Mouse (Mus musculus): ENCODE measurements around the gene Olfr645. TPM values are rescaled to one million over a fixed set of nuclear protein-coding genes. Genes with fewer than 3 reads are reported as not detected.

The Olfr645 gene
- not detected in 2 replicates for polyA plus RNA-seq (2012; ENCODE audit: insufficient read depth, insufficient read length, missing spikeins)

- no peaks in the 10 kb centered on the region for H3K4me1 ChIP-seq (ENCODE audit: control insufficient read depth, insufficient read depth, low read length)
- no peak within 1 kb of the TSS for H3K27ac ChIP-seq (ENCODE audit: insufficient read depth, low read depth, low read length)
- H3K4me3 ChIP-seq (ENCODE audit: insufficient read depth, low read length): no peak within 1 kb of the TSS
- TF ChIP-seq CTCF (IDR thresholded peaks at IDR 0.05; ENCODE audit: low read depth, low read length) (no peak), POLR2A (IDR thresholded peaks at IDR 0.05; ENCODE audit: borderline replicate concordance, low read depth, low read length) (no peak)
Observed at GRCm38 (mm10) chr7:104085365-104085764, at the start of gene Olfr645. Olfr645 (minus strand) TSS chr7:104085465.

- Histone ChIP-seq H3K4me1 (ENCODE audit: control insufficient read depth, insufficient read depth, low read length) (no peaks in the 10 kb centered on the region), H3K4me3 (ENCODE audit: insufficient read depth, low read length) (no peak within 1 kb of the TSS), H3K27ac (ENCODE audit: insufficient read depth, low read depth, low read length) (no peak within 1 kb of the TSS)
- TF ChIP-seq POLR2A (IDR thresholded peaks at IDR 0.05; ENCODE audit: borderline replicate concordance, low read depth, low read length) (no peak), CTCF (IDR thresholded peaks at IDR 0.05; ENCODE audit: low read depth, low read length) (no peak)
Observed at GRCm38 (mm10) chr7:104129726-104130125, 44.5 kb upstream of the Olfr645 start, which contains the start of gene Ubqln5. Ubqln5 (minus strand) TSS chr7:104129826.

GRCm38 (mm10) chr7:104104757-104104972, 19.4 kb upstream of the Olfr645 start, which contains the start of gene Olfr646:
Olfr646 (plus strand) TSS chr7:104104873.
- H3K4me3 ChIP-seq (ENCODE audit: insufficient read depth, low read length): no peak within 1 kb of the TSS
- H3K27ac ChIP-seq (ENCODE audit: insufficient read depth, low read depth, low read length): no peak within 1 kb of the TSS

GRCm38 (mm10) chr7:104103913-104104756, 18.9 kb upstream of the Olfr645 start:
- Histone ChIP-seq H3K4me3 (ENCODE audit: insufficient read depth, low read length) (no peak overlapping the region), H3K27ac (ENCODE audit: insufficient read depth, low read depth, low read length) (no peak overlapping the region), H3K4me1 (ENCODE audit: control insufficient read depth, insufficient read depth, low read length) (no peaks in the 10 kb centered on the region)
- TF ChIP-seq POLR2A (IDR thresholded peaks at IDR 0.05; ENCODE audit: borderline replicate concordance, low read depth, low read length): no peak
- TF ChIP-seq CTCF (IDR thresholded peaks at IDR 0.05; ENCODE audit: low read depth, low read length): no peak

More at GRCm38 (mm10) chr7:104104757-104104972, 19.4 kb upstream of the Olfr645 start, which contains the start of gene Olfr646:
- no peak for TF ChIP-seq POLR2A (IDR thresholded peaks at IDR 0.05; ENCODE audit: borderline replicate concordance, low read depth, low read length)
- TF ChIP-seq CTCF (IDR thresholded peaks at IDR 0.05; ENCODE audit: low read depth, low read length): no peak
- no peaks in the 10 kb centered on the region for H3K4me1 ChIP-seq (ENCODE audit: control insufficient read depth, insufficient read depth, low read length)

- no peaks in the 10 kb centered on the region for H3K4me1 ChIP-seq (ENCODE audit: control insufficient read depth, insufficient read depth, low read length)
- H3K4me3 ChIP-seq (ENCODE audit: insufficient read depth, low read length): no peak within 1 kb of the TSS
- no peak for TF ChIP-seq CTCF (IDR thresholded peaks at IDR 0.05; ENCODE audit: low read depth, low read length)
- no peak for TF ChIP-seq POLR2A (IDR thresholded peaks at IDR 0.05; ENCODE audit: borderline replicate concordance, low read depth, low read length)
- H3K27ac ChIP-seq (ENCODE audit: insufficient read depth, low read depth, low read length): no peak within 1 kb of the TSS
Observed at GRCm38 (mm10) chr7:104071769-104072168, 13.5 kb downstream of the Olfr645 start, which contains the start of gene Olfr644. Olfr644 (minus strand) TSS chr7:104071869.

GRCm38 (mm10) chr7:104061345-104061744, 23.9 kb downstream of the Olfr645 start, which contains the start of gene 4930516K23Rik:
4930516K23Rik (minus strand) TSS chr7:104061445.
- Histone ChIP-seq H3K27ac (ENCODE audit: insufficient read depth, low read depth, low read length) (no peak within 1 kb of the TSS), H3K4me1 (ENCODE audit: control insufficient read depth, insufficient read depth, low read length) (no peaks in the 10 kb centered on the region), H3K4me3 (ENCODE audit: insufficient read depth, low read length) (no peak within 1 kb of the TSS)
- TF ChIP-seq POLR2A (IDR thresholded peaks at IDR 0.05; ENCODE audit: borderline replicate concordance, low read depth, low read length): no peak
- no peak for TF ChIP-seq CTCF (IDR thresholded peaks at IDR 0.05; ENCODE audit: low read depth, low read length)

- Histone ChIP-seq H3K4me1 (ENCODE audit: control insufficient read depth, insufficient read depth, low read length) (no peaks in the 10 kb centered on the region), H3K4me3 (ENCODE audit: insufficient read depth, low read length) (no peak overlapping the region), H3K27ac (ENCODE audit: insufficient read depth, low read depth, low read length) (no peak overlapping the region)
- TF ChIP-seq CTCF (IDR thresholded peaks at IDR 0.05; ENCODE audit: low read depth, low read length): no peak
- no peak for TF ChIP-seq POLR2A (IDR thresholded peaks at IDR 0.05; ENCODE audit: borderline replicate concordance, low read depth, low read length)
Observed at GRCm38 (mm10) chr7:104059215-104059614, 26.1 kb downstream of the Olfr645 start.

GRCm38 (mm10) chr7:104052566-104052965, 32.7 kb downstream of the Olfr645 start, which contains the start of gene Olfr642:
Olfr642 (minus strand) TSS chr7:104052666.
- H3K4me3 ChIP-seq (ENCODE audit: insufficient read depth, low read length): no peak within 1 kb of the TSS
- TF ChIP-seq CTCF (IDR thresholded peaks at IDR 0.05; ENCODE audit: low read depth, low read length) (no peak), POLR2A (IDR thresholded peaks at IDR 0.05; ENCODE audit: borderline replicate concordance, low read depth, low read length) (no peak)
- H3K27ac ChIP-seq (ENCODE audit: insufficient read depth, low read depth, low read length): no peak within 1 kb of the TSS
- H3K4me1 ChIP-seq (ENCODE audit: control insufficient read depth, insufficient read depth, low read length): no peaks in the 10 kb centered on the region

- no peak overlapping the region for H3K27ac ChIP-seq (ENCODE audit: insufficient read depth, low read depth, low read length)
- no peak for TF ChIP-seq POLR2A (IDR thresholded peaks at IDR 0.05; ENCODE audit: borderline replicate concordance, low read depth, low read length)
- no peak for TF ChIP-seq CTCF (IDR thresholded peaks at IDR 0.05; ENCODE audit: low read depth, low read length)
- H3K4me3 ChIP-seq (ENCODE audit: insufficient read depth, low read length): no peak overlapping the region
- no peaks in the 10 kb centered on the region for H3K4me1 ChIP-seq (ENCODE audit: control insufficient read depth, insufficient read depth, low read length)
Observed at GRCm38 (mm10) chr7:104050745-104051144, 34.5 kb downstream of the Olfr645 start.

GRCm38 (mm10) chr7:104035145-104035544, 50.1 kb downstream of the Olfr645 start, which contains the start of gene Olfr641:
Olfr641 (plus strand) TSS chr7:104035445.
- Histone ChIP-seq H3K27ac (ENCODE audit: insufficient read depth, low read depth, low read length) (no peak within 1 kb of the TSS), H3K4me3 (ENCODE audit: insufficient read depth, low read length) (no peak within 1 kb of the TSS), H3K4me1 (ENCODE audit: control insufficient read depth, insufficient read depth, low read length) (no peaks in the 10 kb centered on the region)
- TF ChIP-seq POLR2A (IDR thresholded peaks at IDR 0.05; ENCODE audit: borderline replicate concordance, low read depth, low read length): no peak
- no peak for TF ChIP-seq CTCF (IDR thresholded peaks at IDR 0.05; ENCODE audit: low read depth, low read length)

Other genes starting within 250 kb of the Olfr645 start
- gene Hbb-bh2, start 244.9 kb downstream of the Olfr645 start, polyA plus RNA-seq (2012; ENCODE audit: insufficient read depth, insufficient read length, missing spikeins): not detected in 2 replicates
- not detected in 2 replicates for gene Hbb-bh1, start 242.3 kb downstream of the Olfr645 start, polyA plus RNA-seq (2012; ENCODE audit: insufficient read depth, insufficient read length, missing spikeins)
- not detected in 2 replicates for gene Hbb-y, start 232.2 kb downstream of the Olfr645 start, polyA plus RNA-seq (2012; ENCODE audit: insufficient read depth, insufficient read length, missing spikeins)
- not detected in 2 replicates for gene Olfr66, start 199.2 kb downstream of the Olfr645 start, polyA plus RNA-seq (2012; ENCODE audit: insufficient read depth, insufficient read length, missing spikeins)
- gene Olfr64, start 191.0 kb downstream of the Olfr645 start, polyA plus RNA-seq (2012; ENCODE audit: insufficient read depth, insufficient read length, missing spikeins): not detected in 2 replicates
- not detected in 2 replicates for gene Olfr65, start 182.0 kb downstream of the Olfr645 start, polyA plus RNA-seq (2012; ENCODE audit: insufficient read depth, insufficient read length, missing spikeins)
- gene Olfr631, start 156.6 kb downstream of the Olfr645 start, polyA plus RNA-seq (2012; ENCODE audit: insufficient read depth, insufficient read length, missing spikeins): not detected in 2 replicates
- gene Olfr632, start 151.1 kb downstream of the Olfr645 start, polyA plus RNA-seq (2012; ENCODE audit: insufficient read depth, insufficient read length, missing spikeins): not detected in 2 replicates
- gene Olfr633, start 141.0 kb downstream of the Olfr645 start, polyA plus RNA-seq (2012; ENCODE audit: insufficient read depth, insufficient read length, missing spikeins): not detected in 2 replicates
- 0.13 TPM in 1 of 2 replicates, not detected in the other for gene Olfr635, start 114.3 kb downstream of the Olfr645 start, polyA plus RNA-seq (2012; ENCODE audit: insufficient read depth, insufficient read length, missing spikeins)
- gene Olfr638, start 86.7 kb downstream of the Olfr645 start, polyA plus RNA-seq (2012; ENCODE audit: insufficient read depth, insufficient read length, missing spikeins): not detected in 2 replicates
- 0.12 TPM in 1 of 2 replicates, not detected in the other for gene Olfr639, start 68.2 kb downstream of the Olfr645 start, polyA plus RNA-seq (2012; ENCODE audit: insufficient read depth, insufficient read length, missing spikeins)
- gene Olfr640, start 59.9 kb downstream of the Olfr645 start, polyA plus RNA-seq (2012; ENCODE audit: insufficient read depth, insufficient read length, missing spikeins): not detected in 2 replicates
- gene Olfr641, start 50.0 kb downstream of the Olfr645 start, polyA plus RNA-seq (2012; ENCODE audit: insufficient read depth, insufficient read length, missing spikeins): not detected in 2 replicates
- 0.17 TPM in 1 of 2 replicates, not detected in the other for gene Olfr642, start 32.8 kb downstream of the Olfr645 start, polyA plus RNA-seq (2012; ENCODE audit: insufficient read depth, insufficient read length, missing spikeins)
- not detected in 2 replicates for gene 4930516K23Rik, start 24.0 kb downstream of the Olfr645 start, polyA plus RNA-seq (2012; ENCODE audit: insufficient read depth, insufficient read length, missing spikeins)
- not detected in 2 replicates for gene Olfr644, start 13.6 kb downstream of the Olfr645 start, polyA plus RNA-seq (2012; ENCODE audit: insufficient read depth, insufficient read length, missing spikeins)
- gene Olfr646, start 19.4 kb upstream of the Olfr645 start, polyA plus RNA-seq (2012; ENCODE audit: insufficient read depth, insufficient read length, missing spikeins): not detected in 2 replicates
- gene Ubqln5, start 44.4 kb upstream of the Olfr645 start, polyA plus RNA-seq (2012; ENCODE audit: insufficient read depth, insufficient read length, missing spikeins): not detected in 2 replicates
- gene Olfr643, start 51.9 kb upstream of the Olfr645 start, polyA plus RNA-seq (2012; ENCODE audit: insufficient read depth, insufficient read length, missing spikeins): not detected in 2 replicates
- gene Ubqln3, start 57.8 kb upstream of the Olfr645 start, polyA plus RNA-seq (2012; ENCODE audit: insufficient read depth, insufficient read length, missing spikeins): not detected in 2 replicates
- gene Ubqlnl, start 65.1 kb upstream of the Olfr645 start, polyA plus RNA-seq (2012; ENCODE audit: insufficient read depth, insufficient read length, missing spikeins): not detected in 2 replicates
- not detected in 2 replicates for gene Olfm5, start 79.4 kb upstream of the Olfr645 start, polyA plus RNA-seq (2012; ENCODE audit: insufficient read depth, insufficient read length, missing spikeins)
- gene Olfr648, start 97.9 kb upstream of the Olfr645 start, polyA plus RNA-seq (2012; ENCODE audit: insufficient read depth, insufficient read length, missing spikeins): not detected in 2 replicates
- not detected in 2 replicates for gene Olfr649, start 110.5 kb upstream of the Olfr645 start, polyA plus RNA-seq (2012; ENCODE audit: insufficient read depth, insufficient read length, missing spikeins)
- 1.7 and 3.0 TPM in 2 replicates for gene Trim6, start 133.3 kb upstream of the Olfr645 start, polyA plus RNA-seq (2012; ENCODE audit: insufficient read depth, insufficient read length, missing spikeins)
- gene Trim34a, start 159.0 kb upstream of the Olfr645 start, polyA plus RNA-seq (2012; ENCODE audit: insufficient read depth, insufficient read length, missing spikeins): 50.1 and 53.9 TPM in 2 replicates
- gene Trim5, start 202.6 kb upstream of the Olfr645 start, polyA plus RNA-seq (2012; ENCODE audit: insufficient read depth, insufficient read length, missing spikeins): 14.9 and 15.9 TPM in 2 replicates
- gene Trim12a, start 230.0 kb upstream of the Olfr645 start, polyA plus RNA-seq (2012; ENCODE audit: insufficient read depth, insufficient read length, missing spikeins): 70.6 and 78.1 TPM in 2 replicates
- 2.5 TPM in 1 of 2 replicates, not detected in the other for gene Trim34b, start 244.0 kb upstream of the Olfr645 start, polyA plus RNA-seq (2012; ENCODE audit: insufficient read depth, insufficient read length, missing spikeins)